Mouse (Mus musculus) ES-Bruce4 (cell line): ENCODE data around the gene Fdx1. TPM values are rescaled to one million over a fixed set of nuclear protein-coding genes. Genes with fewer than 3 reads are reported as not detected.

Experiments
- H3K27ac ChIP-seq: 2 replicates; pipeline ENCODE4 v1.5.1; 2012; ENCODE audit warnings: low read length, inconsistent platforms; ENCODE audit not compliant: insufficient read depth
- H3K27me3 ChIP-seq: 2 replicates; pipeline ENCODE4 v1.6.1; 2012; ENCODE audit warnings: mild to moderate bottlenecking, low read length, inconsistent platforms; ENCODE audit not compliant: control insufficient read depth, poor library complexity, insufficient read depth, severe bottlenecking
- H3K36me3 ChIP-seq: 2 replicates; pipeline ENCODE4 v1.6.1; 2012; ENCODE audit warnings: inconsistent platforms, mild to moderate bottlenecking, low read length, moderate library complexity; ENCODE audit not compliant: control insufficient read depth, poor library complexity, insufficient read depth, severe bottlenecking
- H3K4me1 ChIP-seq: one replicate; pipeline ENCODE4 v1.8.1; 2011; ENCODE audit warnings: low read length; ENCODE audit not compliant: control insufficient read depth, insufficient read depth
- H3K4me3 ChIP-seq: 2 replicates; pipeline ENCODE4 v1.5.1; 2011; ENCODE audit warnings: low read depth, mild to moderate bottlenecking, low read length
- H3K9ac ChIP-seq: 2 replicates; pipeline ENCODE4 v1.6.1; 2012; ENCODE audit warnings: low read depth, mild to moderate bottlenecking, inconsistent platforms; ENCODE audit not compliant: poor library complexity, severe bottlenecking
- H3K9me3 ChIP-seq: replicated peaks from 2 replicates; pipeline ENCODE4 v1.6.1; 2012; ENCODE audit warnings: mild to moderate bottlenecking, low read length, inconsistent platforms; ENCODE audit not compliant: control insufficient read depth, poor library complexity, insufficient read depth, severe bottlenecking
- CTCF ChIP-seq: IDR thresholded peaks from one replicate; pipeline ENCODE4 v1.8.1; 2011; ENCODE audit warnings: low read depth, low read length
- EP300 ChIP-seq: IDR thresholded peaks from 2 replicates; pipeline ENCODE4 v1.6.1; 2011; ENCODE audit warnings: low read depth, low read length; ENCODE audit not compliant: insufficient read depth
- POLR2A ChIP-seq: IDR thresholded peaks from one replicate; pipeline ENCODE4 v1.8.1; 2011; ENCODE audit warnings: low read length; ENCODE audit not compliant: insufficient read depth
- polyA plus RNA-seq: library from polyadenylated mRNA; stranded (reverse); fragments of >200 nt; gene quantifications from 2 replicates; pipeline ENCODE4 v1.2.4, GENCODE M21; 2011; ENCODE audit warnings: low read depth; ENCODE audit not compliant: missing spikeins, insufficient read depth, insufficient read length

Fdx1 gene
- polyA plus RNA-seq, 1 experiment: 17.0 TPM

- H3K9ac ChIP-seq: no peak overlapping the region
- TF ChIP-seq POLR2A: no peak
- TF ChIP-seq EP300: no peak
- no peak for TF ChIP-seq CTCF
- H3K4me3 ChIP-seq: no peak overlapping the region
- H3K9me3 ChIP-seq: no peaks in the 10 kb centered on the region
- H3K36me3 ChIP-seq: peaks cover 3% of the 10 kb centered on the region; the same call in 1 of the 2 replicates
- H3K27me3 ChIP-seq: no peaks in the 10 kb centered on the region
- H3K27ac ChIP-seq: no peak overlapping the region
- no peaks in the 10 kb centered on the region for H3K4me1 ChIP-seq
Measured at GRCm38 (mm10) chr9:51957025-51957424, 6.3 kb downstream of the Fdx1 start.

DNA sequence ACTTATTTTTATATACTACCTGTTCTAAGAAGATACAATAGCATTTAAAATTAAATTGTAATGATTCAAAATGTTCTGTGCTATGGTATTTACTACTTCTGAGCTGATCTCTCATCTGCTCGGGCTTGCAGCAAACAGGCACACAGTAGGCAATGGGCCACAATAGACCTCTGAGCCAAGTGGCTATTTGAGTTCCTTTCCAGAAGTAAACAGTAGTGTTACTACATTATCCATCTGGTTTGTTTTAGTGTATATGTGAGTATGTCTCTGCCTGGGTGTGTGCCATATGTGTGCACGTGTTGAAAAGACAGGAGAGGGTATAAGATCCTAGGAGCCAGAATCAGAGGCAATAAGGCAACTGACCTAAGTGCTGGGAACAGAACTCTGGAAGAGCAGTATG, 6.9 kb downstream of the Fdx1 start:
- H3K36me3 ChIP-seq: peaks cover 3% of the 10 kb centered on the region; the same call in 1 of the 2 replicates
- H3K27ac ChIP-seq: no peak overlapping the region
- TF ChIP-seq POLR2A (no peak), EP300 (no peak), CTCF (no peak)
- no peaks in the 10 kb centered on the region for H3K27me3 ChIP-seq
- no peak overlapping the region for H3K4me3 ChIP-seq
- no peak overlapping the region for H3K9ac ChIP-seq
- no peaks in the 10 kb centered on the region for H3K4me1 ChIP-seq
- H3K9me3 ChIP-seq: no peaks in the 10 kb centered on the region

- Histone ChIP-seq H3K4me1 (no peaks in the 10 kb centered on the region), H3K9me3 (no peaks in the 10 kb centered on the region), H3K36me3 (no peaks in the 10 kb centered on the region; the same call in 1 of the 2 replicates), H3K9ac (no peak overlapping the region), H3K27me3 (no peaks in the 10 kb centered on the region), H3K27ac (no peak overlapping the region), H3K4me3 (no peak overlapping the region)
- TF ChIP-seq CTCF: no peak
- no peak for TF ChIP-seq EP300
- TF ChIP-seq POLR2A: no peak
Measured at GRCm38 (mm10) chr9:51951337-51951736, 12.0 kb downstream of the Fdx1 start.

DNA sequence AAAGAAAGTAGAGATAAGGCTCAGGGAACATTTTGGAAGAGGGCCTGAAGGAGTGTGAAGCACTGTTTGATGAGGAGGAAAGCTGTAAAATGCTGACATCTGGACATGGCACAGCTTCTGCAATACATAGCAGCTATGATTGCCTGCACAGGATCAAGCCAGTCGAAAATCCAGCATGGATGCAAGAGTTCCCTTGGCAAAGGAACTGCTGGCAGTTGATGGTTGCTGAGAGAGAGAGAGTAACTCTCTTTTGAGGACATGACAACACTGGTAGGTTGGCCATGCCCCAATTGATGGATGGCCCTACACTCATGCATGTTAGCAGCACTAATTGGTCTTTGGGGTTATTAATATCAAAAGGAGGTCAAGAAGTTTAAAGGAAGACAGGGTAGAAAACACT, 12.7 kb downstream of the Fdx1 start:
- no peak overlapping the region for H3K4me3 ChIP-seq
- no peaks in the 10 kb centered on the region for H3K9me3 ChIP-seq
- no peaks in the 10 kb centered on the region for H3K27me3 ChIP-seq
- no peaks in the 10 kb centered on the region; the same call in 1 of the 2 replicates for H3K36me3 ChIP-seq
- no peaks in the 10 kb centered on the region for H3K4me1 ChIP-seq
- no peak overlapping the region for H3K9ac ChIP-seq
- no peak overlapping the region for H3K27ac ChIP-seq
- TF ChIP-seq EP300 (no peak), POLR2A (no peak), CTCF (no peak)

DNA sequence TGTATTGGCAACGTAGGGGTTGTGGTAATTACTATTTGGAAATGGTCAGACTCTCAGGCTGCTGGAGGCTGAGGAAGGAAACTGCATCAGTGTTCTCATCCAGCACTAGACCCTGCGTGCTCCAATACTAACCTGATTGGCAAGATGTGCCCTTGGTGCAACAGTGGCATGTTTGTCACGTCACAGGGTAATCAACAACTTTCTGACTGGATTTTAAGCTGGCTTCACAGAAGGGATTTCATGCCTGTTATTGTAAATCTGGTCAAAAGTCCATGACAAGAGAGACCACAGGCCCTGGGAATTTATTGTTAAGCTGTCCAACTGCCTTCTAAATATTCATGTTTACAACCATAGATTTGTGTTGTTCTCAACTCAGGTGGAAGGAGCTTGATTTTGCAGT, 13.1 kb downstream of the Fdx1 start:
- Histone ChIP-seq H3K4me1 (no peaks in the 10 kb centered on the region), H3K27me3 (no peaks in the 10 kb centered on the region), H3K36me3 (no peaks in the 10 kb centered on the region; the same call in 1 of the 2 replicates), H3K4me3 (no peak overlapping the region), H3K9ac (no peak overlapping the region), H3K9me3 (no peaks in the 10 kb centered on the region), H3K27ac (no peak overlapping the region)
- TF ChIP-seq POLR2A: no peak
- no peak for TF ChIP-seq EP300
- TF ChIP-seq CTCF: no peak

- no peak overlapping the region for H3K27ac ChIP-seq
- TF ChIP-seq EP300 (no peak), POLR2A (no peak), CTCF (no peak)
- no peaks in the 10 kb centered on the region for H3K27me3 ChIP-seq
- no peak overlapping the region for H3K9ac ChIP-seq
- no peaks in the 10 kb centered on the region for H3K9me3 ChIP-seq
- no peak overlapping the region for H3K4me3 ChIP-seq
- H3K36me3 ChIP-seq: no peaks in the 10 kb centered on the region
- no peaks in the 10 kb centered on the region for H3K4me1 ChIP-seq
Measured at GRCm38 (mm10) chr9:51943934-51944333, 19.4 kb downstream of the Fdx1 start.
